Mouse (Mus musculus): ENCODE results near the gene Itgb4. TPM values are rescaled to one million over a fixed set of nuclear protein-coding genes. Genes with fewer than 3 reads are reported as not detected.
"Not testable (repeated sequence)": the region's sequence is repeated elsewhere in the genome, so short reads cannot be mapped to it uniquely, and the experiment has no call there.

Gene Itgb4
- total RNA-seq, 2 experiments from 2014 or later = 3.2 to 4.2 TPM

- intact Hi-C loops (cut with DNase I) = loop anchor here (5.0 kb wide), 1 partner anchor 110 kb away; the partner anchor contains the start of gene Trim65
- no peak for DNase-seq (ENCODE audit: low spot score in 2 of 2)
Measured at GRCm38 (mm10) chr11:116022256-116022780, 47.8 kb downstream of the Itgb4 start.

- not testable (repeated sequence) for DNase-seq (ENCODE audit: low spot score in 2 of 2)
- intact Hi-C loops (cut with DNase I) = loop anchor here (5.0 kb wide), 1 partner anchor 109 kb away; the partner anchor contains the start of gene Trim65
Measured at GRCm38 (mm10) chr11:116023074-116023770, 48.7 kb downstream of the Itgb4 start.

GRCm38 (mm10) chr11:116023771-116024355 is 49.4 kb downstream of the Itgb4 start:
- intact Hi-C loops (cut with DNase I) = loop anchor here (5.0 kb wide), 1 partner anchor 108 kb away; the partner anchor contains the start of gene Trim65

DNA sequence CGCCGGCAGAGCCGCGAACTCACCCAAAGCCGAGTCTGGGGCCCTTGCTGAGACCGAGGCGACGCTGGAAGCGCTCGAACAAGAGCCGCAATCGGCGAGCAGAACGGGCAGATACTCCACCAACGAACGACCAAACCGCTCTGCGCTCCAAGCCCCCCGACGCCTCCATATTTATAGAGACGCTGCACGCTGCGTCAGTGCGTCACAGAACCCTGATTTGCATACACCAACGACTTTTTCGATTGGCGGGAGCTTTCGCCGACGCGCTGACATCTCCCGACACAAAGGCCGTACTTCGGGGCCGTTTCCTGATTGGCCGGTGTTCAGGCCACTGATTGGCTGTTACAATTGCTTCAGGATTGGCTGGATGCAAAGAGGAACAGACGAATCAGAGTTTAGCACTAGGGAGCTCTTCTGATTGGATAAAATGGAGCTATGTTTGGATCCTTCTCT is 49.9 kb downstream of the Itgb4 start:
- intact Hi-C loops (cut with DNase I) = loop anchor here (5.0 kb wide), 1 partner anchor 108 kb away; the partner anchor contains the start of gene Trim65

More at GRCm38 (mm10) chr11:116023771-116024355, 49.4 kb downstream of the Itgb4 start:
- peak; percentile 58 to 69 for DNase-seq (ENCODE audit: low spot score in 2 of 2)

GRCm38 (mm10) chr11:116025056-116025845 is 50.7 kb downstream of the Itgb4 start:
- intact Hi-C loops (cut with DNase I) = no loop called here
- no peak for DNase-seq (ENCODE audit: low spot score in 2 of 2)

More for the DNA sequence above, 49.9 kb downstream of the Itgb4 start:
- peak; percentile 98 to 99 for DNase-seq (ENCODE audit: low spot score in 2 of 2)

GRCm38 (mm10) chr11:116027756-116028155 is 53.2 kb downstream of the Itgb4 start, which contains the start of gene H3f3b:
TSS of gene H3f3b (minus strand) at chr11:116027962.
- DNase-seq (ENCODE audit: low spot score in 2 of 2) = no peak
- intact Hi-C loops (cut with DNase I) = no loop called here

- DNase-seq (ENCODE audit: low spot score in 2 of 2) = no peak
- intact Hi-C loops (cut with DNase I) = no loop called here
Measured at GRCm38 (mm10) chr11:116028177-116028865, 53.8 kb downstream of the Itgb4 start.

DNA sequence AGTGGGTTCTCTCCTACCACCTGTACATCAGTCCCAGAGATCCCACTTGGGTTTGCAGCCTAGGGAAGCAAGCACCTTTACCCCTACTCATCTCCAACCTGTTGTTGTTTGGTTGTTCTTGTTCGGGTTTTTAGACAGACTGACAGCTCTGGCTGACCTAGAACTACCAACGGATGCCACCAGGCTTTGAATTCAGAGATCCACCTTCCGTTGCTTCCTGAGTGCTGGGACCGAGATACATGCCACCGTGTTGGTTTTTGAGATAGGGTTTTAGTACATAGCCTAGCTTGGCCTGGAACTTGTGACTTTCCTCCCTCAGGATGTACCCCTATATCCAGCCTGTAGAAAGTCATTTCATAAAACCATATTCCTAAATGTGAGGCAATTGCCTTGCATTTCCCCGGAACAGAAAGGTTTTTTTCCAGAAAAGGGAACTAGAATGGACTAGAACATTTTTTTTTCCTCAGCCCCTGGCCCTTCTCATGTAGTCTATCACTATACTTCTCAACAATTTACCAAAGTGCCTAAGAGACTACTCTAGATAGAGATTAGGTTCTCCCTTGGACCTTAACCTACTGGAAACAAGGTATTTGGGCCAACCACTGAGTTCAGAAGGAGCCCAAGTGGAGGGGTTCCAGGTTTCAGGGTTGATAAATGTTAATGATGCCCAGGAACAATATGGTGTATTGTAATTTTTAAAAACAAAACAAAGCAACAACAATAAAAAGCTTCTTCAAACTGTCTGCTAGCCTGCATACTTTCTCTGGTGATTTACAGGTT is 54.8 kb downstream of the Itgb4 start:
- intact Hi-C loops (cut with DNase I) = no loop called here

DNA sequence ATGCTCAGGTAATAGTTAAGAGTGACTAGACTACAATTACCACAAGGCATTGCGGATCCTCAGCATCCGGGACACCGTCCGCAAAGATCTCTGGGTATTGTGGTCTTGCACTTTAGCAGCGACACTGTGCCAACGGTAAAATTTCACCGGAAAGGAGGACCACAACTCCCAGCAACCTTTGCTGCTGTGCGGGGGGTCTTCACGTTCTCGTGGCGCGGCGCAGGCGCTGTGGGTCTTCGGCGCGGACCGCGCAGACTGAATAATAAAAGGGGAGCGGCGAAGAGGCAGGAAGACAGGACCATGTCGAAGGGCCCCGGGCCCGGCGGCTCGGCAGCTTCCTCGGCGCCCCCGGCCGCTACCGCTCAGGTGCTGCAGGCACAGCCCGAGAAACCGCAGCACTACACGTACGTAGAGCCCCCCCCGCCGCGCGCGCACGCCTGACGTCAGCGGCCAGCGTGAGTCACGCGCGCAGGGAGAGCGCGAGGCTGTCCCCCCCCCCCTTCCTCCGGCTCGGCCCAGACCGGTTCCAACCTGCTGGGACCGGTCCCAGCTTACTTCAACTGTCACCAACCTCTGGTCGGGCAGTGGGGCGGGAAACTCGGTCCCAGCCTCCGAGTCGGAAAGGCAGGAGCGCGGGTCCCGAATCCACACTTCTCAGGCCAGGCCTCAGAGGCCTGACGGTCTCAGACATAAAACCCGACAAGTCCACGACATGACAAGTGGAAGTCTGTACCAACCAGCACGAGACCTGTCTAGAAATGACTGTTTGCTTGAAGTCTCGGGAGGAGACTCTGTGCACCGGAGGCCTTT is 55.8 kb downstream of the Itgb4 start, which contains the start of gene Unk:
Unk (plus strand) TSS at position 235 of the 810 bp plus-strand sequence.
- DNase-seq (ENCODE audit: low spot score in 2 of 2) = peak; percentile 98 to 99
- intact Hi-C loops (cut with DNase I) = loop anchor here (5.0 kb wide), 1 partner anchor 57 kb away; the partner anchor contains the start of gene Wbp2

More for the DNA sequence above, 54.8 kb downstream of the Itgb4 start:
- no peak for DNase-seq (ENCODE audit: low spot score in 2 of 2)

GRCm38 (mm10) chr11:116030898-116031845 is 56.7 kb downstream of the Itgb4 start:
- peak in 1 of 2 experiments; percentile 62 for DNase-seq (ENCODE audit: low spot score in 2 of 2)
- intact Hi-C loops (cut with DNase I) = loop anchor here (5.0 kb wide), 1 partner anchor 56 kb away; the partner anchor contains the start of gene Wbp2

GRCm38 (mm10) chr11:116034584-116034983 is 60.1 kb downstream of the Itgb4 start:
- intact Hi-C loops (cut with DNase I) = loop anchor here (5.0 kb wide), 1 partner anchor 53 kb away; the partner anchor contains the start of gene Wbp2
- no peak for DNase-seq (ENCODE audit: low spot score in 2 of 2)

DNA sequence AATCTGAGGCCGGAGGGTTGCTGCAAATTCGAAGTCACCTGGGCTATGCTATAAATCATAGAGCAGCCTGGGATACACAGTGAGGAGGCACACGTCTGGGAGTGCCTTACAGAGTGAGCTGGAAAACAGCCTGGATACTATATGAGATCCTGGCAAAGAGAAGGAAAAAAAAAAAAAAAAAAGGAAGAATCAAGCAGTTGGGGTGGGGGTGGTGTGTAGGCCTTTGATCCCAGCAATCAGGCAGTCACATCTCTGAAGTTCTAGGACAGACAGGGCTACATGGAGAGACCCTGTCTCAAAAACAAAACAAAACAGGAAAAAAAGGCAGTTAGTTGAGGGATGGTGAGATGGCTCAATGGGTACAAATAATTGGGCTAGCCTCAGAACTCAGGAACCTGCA is 62.2 kb downstream of the Itgb4 start:
- intact Hi-C loops (cut with DNase I) = no loop called here
- DNase-seq (ENCODE audit: low spot score in 2 of 2) = no peak

DNA sequence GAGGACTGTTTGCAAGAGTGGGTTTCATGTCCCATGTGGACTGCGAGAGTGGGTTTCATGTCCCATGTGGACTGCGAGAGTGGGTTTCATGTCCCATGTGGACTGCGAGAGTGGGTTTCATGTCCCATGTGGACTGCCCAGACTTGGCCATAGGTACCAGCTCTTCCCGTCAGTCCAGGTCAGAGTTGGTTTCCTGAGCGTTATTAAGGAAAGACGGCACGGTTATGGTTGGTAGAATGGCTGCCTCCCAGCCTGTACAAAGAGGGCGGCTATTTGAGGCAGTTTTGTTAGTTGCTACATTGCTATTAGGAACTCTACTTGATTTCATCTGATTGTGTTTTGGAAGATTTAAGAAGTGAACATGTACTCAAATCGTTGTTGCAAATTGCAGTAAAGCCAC is 63.3 kb downstream of the Itgb4 start:
- DNase-seq (ENCODE audit: low spot score in 2 of 2) = no peak
- intact Hi-C loops (cut with DNase I) = no loop called here

DNA sequence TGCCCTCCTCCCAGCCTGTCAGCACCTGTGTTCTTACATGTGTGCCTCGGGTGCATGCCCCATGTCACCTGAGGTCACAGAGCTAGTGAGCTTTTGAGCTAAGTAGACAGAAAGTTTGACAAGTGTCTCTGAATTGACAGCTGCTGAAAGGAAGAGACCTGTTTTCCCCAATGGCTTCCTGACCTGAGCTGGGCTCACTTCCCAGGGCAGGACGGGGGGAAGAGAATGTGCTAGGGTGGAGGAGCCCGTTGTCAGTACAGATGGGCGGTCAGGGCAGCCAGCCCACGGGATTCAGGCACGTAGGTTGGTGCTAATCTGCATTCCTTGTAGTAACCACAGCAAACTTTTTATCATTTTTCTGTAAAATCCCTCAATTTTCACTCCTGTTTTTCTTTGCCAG is 66.1 kb downstream of the Itgb4 start:
- no peak for DNase-seq (ENCODE audit: low spot score in 2 of 2)
- intact Hi-C loops (cut with DNase I) = no loop called here

GRCm38 (mm10) chr11:116041833-116042232 is 67.3 kb downstream of the Itgb4 start:
- intact Hi-C loops (cut with DNase I) = no loop called here
- no peak for DNase-seq (ENCODE audit: low spot score in 2 of 2)

Measured in left cerebral cortex, postnatal 14 days (tissue).